Mouse (Mus musculus): Measurements from ENCODE around the gene 1700092M07Rik. TPM values are rescaled to one million over a fixed set of nuclear protein-coding genes. Genes with fewer than 3 reads are reported as not detected.
"Not testable (repeated sequence)": the region's sequence is repeated elsewhere in the genome, so short reads cannot be mapped to it uniquely, and the experiment has no call there.

1700092M07Rik gene
- total and polyA plus RNA-seq, 3 experiments: 0.81 to 5.3 (median 4.5) TPM

DNA sequence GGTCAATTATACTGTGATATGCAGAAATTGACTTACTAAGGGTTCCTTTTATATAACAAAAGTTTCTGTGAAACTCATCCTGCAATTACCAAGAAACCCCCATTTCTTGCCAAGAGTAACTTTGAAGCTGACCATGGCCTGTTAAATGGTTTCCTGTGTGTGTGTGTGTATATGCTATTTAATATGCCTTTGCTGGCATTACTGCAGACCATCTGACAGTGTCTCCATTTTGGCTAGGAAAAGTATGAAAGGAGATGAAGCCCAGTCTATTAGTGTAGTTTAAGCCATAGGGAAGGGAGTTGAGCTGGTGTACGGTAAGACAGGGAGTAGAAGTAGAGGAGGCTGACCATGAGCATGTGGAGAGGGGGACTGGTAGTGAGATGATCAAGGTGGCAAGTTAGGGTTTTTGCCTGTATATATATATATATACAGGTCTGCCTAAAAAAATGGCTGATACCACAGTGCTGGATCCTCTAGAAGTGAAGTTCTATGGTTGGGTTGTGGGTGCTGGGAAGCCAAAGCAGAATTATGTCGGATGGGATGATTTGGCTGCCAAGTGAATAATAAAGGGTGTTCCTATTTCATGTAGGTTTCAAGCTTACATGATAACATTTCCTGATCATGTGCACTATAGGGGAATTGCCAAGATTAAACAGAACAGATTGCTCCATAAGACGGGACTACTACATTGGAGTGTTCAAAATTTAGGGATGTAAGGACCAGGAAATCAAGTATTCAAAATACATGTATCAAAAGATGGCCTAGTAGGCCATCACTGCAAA, 13.7 kb upstream of the 1700092M07Rik start:
- Histone ChIP-seq H3K9me3 (replicated peaks) (no peaks in the 10 kb centered on the region), H3K4me3 (ENCODE audit: low read depth, low read length) (peak overlapping the region; percentile 25; the same call in 1 of the 2 replicates), H3K36me3 (replicated peaks) (peaks cover 36% of the 10 kb centered on the region), H3K27me3 (ENCODE audit: insufficient read depth, low read length) (no peaks in the 10 kb centered on the region), H3K4me1 (ENCODE audit: insufficient read depth, low read depth, low read length) (peaks cover 17% of the 10 kb centered on the region)
- TF ChIP-seq CTCF (IDR thresholded peaks at IDR 0.05; ENCODE audit: low read depth, low read length): no peak
- no peak for TF ChIP-seq GATA2 (IDR thresholded peaks at IDR 0.05; ENCODE audit: borderline replicate concordance, low read depth, low read length)
- TF ChIP-seq GATA1 (IDR thresholded peaks at IDR 0.05; ENCODE audit: borderline replicate concordance, low read length): no peak
- no peak for TF ChIP-seq POLR2AphosphoS5 (IDR thresholded peaks at IDR 0.05; ENCODE audit: insufficient replicate concordance, low read depth, low read length)
- TF ChIP-seq TAL1 (conservative IDR thresholded peaks at IDR 0.05; ENCODE audit: low read depth, low read length): no peak
- no peak for ATAC-seq (ENCODE audit: extremely low read depth, insufficient number of reproducible peaks, low FRiP score, poor library complexity, severe bottlenecking)
- no peak for DNase-seq (ENCODE audit: low spot score)

DNA sequence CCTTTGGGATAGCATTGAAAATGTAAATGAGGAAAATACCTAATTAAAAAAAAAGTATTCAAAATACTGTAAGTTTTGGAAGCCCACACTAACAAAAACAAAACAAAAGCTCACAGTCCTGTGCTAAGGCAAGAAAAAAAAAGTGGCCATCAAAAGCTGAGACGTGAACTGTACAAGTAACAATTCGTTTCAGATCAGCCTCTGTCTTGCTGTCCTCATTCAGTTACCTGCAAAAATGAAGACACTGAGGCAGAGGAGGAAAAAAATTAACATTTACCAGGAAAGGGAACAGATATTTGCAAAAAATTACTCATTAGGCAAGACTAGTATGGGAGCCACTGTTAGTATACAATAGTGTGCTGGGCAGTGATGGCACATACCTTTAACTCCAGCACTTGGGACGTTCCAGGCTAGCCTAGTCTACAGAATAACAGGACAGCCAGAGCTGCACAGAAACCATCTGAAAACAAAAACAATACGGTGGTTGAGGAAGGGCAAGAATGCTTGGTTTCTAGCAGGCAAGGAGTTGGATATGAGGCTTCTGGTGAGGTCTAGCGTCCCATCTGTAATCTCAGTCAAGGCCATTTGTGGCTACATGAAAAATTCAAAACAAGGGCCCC, 12.9 kb upstream of the 1700092M07Rik start:
- TF ChIP-seq GATA2 (IDR thresholded peaks at IDR 0.05; ENCODE audit: borderline replicate concordance, low read depth, low read length): no peak
- no peak for TF ChIP-seq CTCF (IDR thresholded peaks at IDR 0.05; ENCODE audit: low read depth, low read length)
- TF ChIP-seq GATA1 (IDR thresholded peaks at IDR 0.05; ENCODE audit: borderline replicate concordance, low read length): no peak
- peak; percentile 79; the same call in 1 of the 2 replicates for TF ChIP-seq POLR2AphosphoS5 (IDR thresholded peaks at IDR 0.05; ENCODE audit: insufficient replicate concordance, low read depth, low read length)
- TF ChIP-seq TAL1 (conservative IDR thresholded peaks at IDR 0.05; ENCODE audit: low read depth, low read length): no peak
- ATAC-seq (ENCODE audit: extremely low read depth, insufficient number of reproducible peaks, low FRiP score, poor library complexity, severe bottlenecking) (no peak), DNase-seq (ENCODE audit: low spot score) (no peak)

GRCm38 (mm10) chr19:8728335-8729099, 12.0 kb upstream of the 1700092M07Rik start:
- not testable (repeated sequence) for DNase-seq (ENCODE audit: low spot score); H3K4me3 ChIP-seq (ENCODE audit: low read depth, low read length); ATAC-seq (ENCODE audit: extremely low read depth, insufficient number of reproducible peaks, low FRiP score, poor library complexity, severe bottlenecking); H3K9me3 ChIP-seq (replicated peaks); H3K27me3 ChIP-seq (ENCODE audit: insufficient read depth, low read length)
- H3K36me3 ChIP-seq (replicated peaks): peaks cover 36% of the 10 kb centered on the region
- peaks cover 13% of the 10 kb centered on the region for H3K4me1 ChIP-seq (ENCODE audit: insufficient read depth, low read depth, low read length)
- TF ChIP-seq POLR2AphosphoS5 (IDR thresholded peaks at IDR 0.05; ENCODE audit: insufficient replicate concordance, low read depth, low read length): peak; percentile 45; the same call in 1 of the 2 replicates

More for the DNA sequence above, 12.9 kb upstream of the 1700092M07Rik start:
- H3K9me3 ChIP-seq (replicated peaks): peaks cover 3% of the 10 kb centered on the region; the same call in 1 of the 2 replicates
- no peak overlapping the region for H3K4me3 ChIP-seq (ENCODE audit: low read depth, low read length)
- H3K36me3 ChIP-seq (replicated peaks): peaks cover 36% of the 10 kb centered on the region
- no peaks in the 10 kb centered on the region for H3K27me3 ChIP-seq (ENCODE audit: insufficient read depth, low read length)
- peaks cover 13% of the 10 kb centered on the region for H3K4me1 ChIP-seq (ENCODE audit: insufficient read depth, low read depth, low read length)

DNA sequence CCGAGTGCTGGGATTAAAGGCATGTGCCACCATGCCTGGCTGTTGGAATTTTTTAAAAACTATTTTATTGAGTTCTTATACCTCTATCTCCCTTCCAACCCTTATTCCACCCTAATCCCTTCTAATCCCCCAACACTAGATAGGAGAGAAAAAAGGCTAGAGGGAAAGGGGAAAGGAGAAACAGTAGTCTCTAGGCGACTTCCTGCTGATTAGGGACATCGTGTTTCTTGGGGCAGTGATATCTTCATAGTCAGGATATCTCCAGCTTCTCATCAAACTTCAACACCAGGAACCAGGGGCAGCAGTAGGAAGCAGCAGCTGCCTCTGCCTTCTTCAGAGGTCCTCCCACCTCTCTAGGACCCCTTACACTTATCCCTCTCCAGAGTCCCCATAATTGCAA, 6.2 kb upstream of the 1700092M07Rik start:
- ATAC-seq (ENCODE audit: extremely low read depth, insufficient number of reproducible peaks, low FRiP score, poor library complexity, severe bottlenecking) (no peak), DNase-seq (ENCODE audit: low spot score) (no peak)
- H3K9me3 ChIP-seq (replicated peaks): peaks cover 5% of the 10 kb centered on the region; the same call in 1 of the 2 replicates
- no peak overlapping the region for H3K4me3 ChIP-seq (ENCODE audit: low read depth, low read length)
- peaks cover 3% of the 10 kb centered on the region; the same call in 1 of the 2 replicates for H3K27me3 ChIP-seq (ENCODE audit: insufficient read depth, low read length)
- H3K36me3 ChIP-seq (replicated peaks): peaks cover 25% of the 10 kb centered on the region
- peaks cover 32% of the 10 kb centered on the region for H3K4me1 ChIP-seq (ENCODE audit: insufficient read depth, low read depth, low read length)
- no peak for TF ChIP-seq GATA2 (IDR thresholded peaks at IDR 0.05; ENCODE audit: borderline replicate concordance, low read depth, low read length)
- TF ChIP-seq CTCF (IDR thresholded peaks at IDR 0.05; ENCODE audit: low read depth, low read length): no peak
- no peak for TF ChIP-seq POLR2AphosphoS5 (IDR thresholded peaks at IDR 0.05; ENCODE audit: insufficient replicate concordance, low read depth, low read length)
- TF ChIP-seq GATA1 (IDR thresholded peaks at IDR 0.05; ENCODE audit: borderline replicate concordance, low read length): no peak
- no peak for TF ChIP-seq TAL1 (conservative IDR thresholded peaks at IDR 0.05; ENCODE audit: low read depth, low read length)

DNA sequence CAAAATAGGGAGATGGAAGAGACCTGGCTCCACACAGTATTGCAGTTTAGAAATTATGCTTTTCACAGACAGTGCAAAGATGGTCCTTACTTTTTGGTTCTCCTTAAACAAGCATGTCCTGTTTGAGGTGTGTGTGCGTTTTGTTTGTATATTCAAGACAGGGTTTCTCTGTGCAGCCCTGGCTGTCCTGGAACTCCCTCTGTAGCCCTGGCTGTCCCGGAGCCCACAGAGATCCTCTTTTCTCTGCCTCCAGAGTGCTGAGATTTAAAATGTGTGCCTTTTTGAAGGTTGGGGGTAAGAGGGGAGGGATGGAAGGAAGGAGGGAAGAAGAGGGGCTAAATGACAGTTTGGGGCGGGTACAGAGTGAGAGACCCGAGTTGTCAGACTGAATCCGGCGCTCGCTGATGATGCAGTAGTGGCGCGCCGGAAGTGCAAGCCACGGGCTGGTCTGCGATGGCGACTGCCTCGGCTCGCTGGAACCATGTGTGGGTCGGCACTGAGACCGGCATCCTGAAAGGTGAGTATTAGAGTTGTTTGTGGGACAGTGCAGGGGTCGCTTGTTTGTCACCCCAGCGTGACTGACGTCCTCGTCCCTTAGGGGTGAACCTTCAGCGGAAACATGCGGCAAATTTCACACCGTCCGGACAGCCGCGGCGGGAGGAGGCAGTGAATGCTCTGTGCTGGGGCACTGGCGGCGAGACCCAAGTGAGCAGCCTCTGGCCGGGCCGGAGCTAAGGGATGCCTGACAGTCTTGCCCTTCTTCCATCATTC, 4.9 kb upstream of the 1700092M07Rik start, which contains the start of gene Wdr74:
Gene Wdr74 (plus strand): TSS at position 439 of the 771 bp plus-strand sequence.
- peak; percentile 56 for DNase-seq (ENCODE audit: low spot score)
- Histone ChIP-seq H3K4me3 (ENCODE audit: low read depth, low read length) (peak within 1 kb of the TSS; percentile 99), H3K27me3 (ENCODE audit: insufficient read depth, low read length) (peaks cover 3% of the 10 kb centered on the region; the same call in 1 of the 2 replicates), H3K36me3 (replicated peaks) (peaks cover 38% of the 10 kb centered on the region), H3K4me1 (ENCODE audit: insufficient read depth, low read depth, low read length) (peaks cover 39% of the 10 kb centered on the region), H3K9me3 (replicated peaks) (peaks cover 5% of the 10 kb centered on the region; the same call in 1 of the 2 replicates)
- TF ChIP-seq POLR2AphosphoS5 (IDR thresholded peaks at IDR 0.05; ENCODE audit: insufficient replicate concordance, low read depth, low read length) (no peak), GATA2 (IDR thresholded peaks at IDR 0.05; ENCODE audit: borderline replicate concordance, low read depth, low read length) (no peak), TAL1 (conservative IDR thresholded peaks at IDR 0.05; ENCODE audit: low read depth, low read length) (no peak), CTCF (IDR thresholded peaks at IDR 0.05; ENCODE audit: low read depth, low read length) (no peak), GATA1 (IDR thresholded peaks at IDR 0.05; ENCODE audit: borderline replicate concordance, low read length) (no peak)
- ATAC-seq (ENCODE audit: extremely low read depth, insufficient number of reproducible peaks, low FRiP score, poor library complexity, severe bottlenecking): peak; percentile 76

Data from G1E (cell line).